In genomic region chr6:114991909-114992308, GRCm38 (mm10) we compare ENCODE assay signal across 27 mouse cellular contexts.
"Had no signal": no experiment of that assay in that cellular context is flagged by ENCODE, and none has a peak within 500 bp of the region (broad histone marks: within the 10 kb centered on the region; RNA-seq: fewer than 3 reads in every experiment).

No protein-coding gene starts in this region.

- H3K4me2 ChIP-seq: heart, embryonic 11.5 days; heart, embryonic 13.5 days; heart, embryonic 15.5 days; hindbrain, embryonic 13.5 days; hindbrain, embryonic 15.5 days; intestine, embryonic 15.5 days; limb, embryonic 13.5 days; limb, embryonic 15.5 days; liver, embryonic 11.5 days; liver, embryonic 13.5 days; liver, embryonic 15.5 days had no signal

- H3K27ac ChIP-seq: heart, adult 2 months; heart, embryonic 13.5 days; heart, embryonic 15.5 days; hindbrain, embryonic 13.5 days; hindbrain, embryonic 15.5 days; hindbrain, postnatal 0 days; intestine, embryonic 15.5 days; layer of hippocampus, adult 2 months; limb, embryonic 15.5 days; liver, embryonic 13.5 days; liver, embryonic 15.5 days had no signal

- H3K27me3 ChIP-seq: heart, embryonic 13.5 days; heart, embryonic 15.5 days; hindbrain, embryonic 13.5 days; hindbrain, embryonic 15.5 days; intestine, embryonic 15.5 days; limb, embryonic 13.5 days; limb, embryonic 15.5 days; liver, embryonic 13.5 days; liver, embryonic 15.5 days had no signal

- H3K4me3 ChIP-seq: heart, adult 2 months; heart, embryonic 13.5 days; heart, embryonic 15.5 days; hindbrain, embryonic 13.5 days; hindbrain, embryonic 15.5 days; intestine, embryonic 15.5 days; layer of hippocampus, adult 2 months; limb, embryonic 13.5 days; limb, embryonic 15.5 days; liver, embryonic 13.5 days; liver, embryonic 15.5 days had no signal

- DNase-seq: gastrocnemius, postnatal 14 days; gastrocnemius, postnatal 36 days; heart, adult 11 months; heart, adult 2 months; heart, postnatal 14 days; heart, postnatal 36 days; kidney, adult 18-20 months; kidney, adult 8-10 months; kidney, postnatal 10 days; kidney, postnatal 25 days; kidney, postnatal 4 days; layer of hippocampus, postnatal 36 days; left cerebral cortex, postnatal 4 days; liver, embryonic 13.5 days had no signal

- H3K9ac ChIP-seq: heart, embryonic 13.5 days; heart, embryonic 15.5 days; hindbrain, embryonic 13.5 days; hindbrain, embryonic 15.5 days; intestine, embryonic 15.5 days; limb, embryonic 13.5 days; limb, embryonic 15.5 days; liver, embryonic 13.5 days; liver, embryonic 15.5 days had no signal

- H3K4me1 ChIP-seq: heart, embryonic 13.5 days; heart, embryonic 15.5 days; hindbrain, embryonic 15.5 days; liver, embryonic 13.5 days; liver, embryonic 15.5 days had no signal

- H3K9me3 ChIP-seq: heart, embryonic 13.5 days; heart, embryonic 15.5 days; hindbrain, embryonic 13.5 days; hindbrain, embryonic 15.5 days; intestine, embryonic 15.5 days; limb, embryonic 13.5 days; limb, embryonic 15.5 days; liver, embryonic 13.5 days; liver, embryonic 15.5 days had no signal

- H3K36me3 ChIP-seq: heart, embryonic 13.5 days; heart, embryonic 15.5 days; hindbrain, embryonic 15.5 days; intestine, embryonic 15.5 days; limb, embryonic 13.5 days; limb, embryonic 15.5 days; liver, embryonic 13.5 days; liver, embryonic 15.5 days had no signal

- ATAC-seq: hindbrain, postnatal 0 days; intestine, embryonic 15.5 days; intestine, postnatal 0 days had no signal
